Mouse (Mus musculus) frontal cortex, adult (tissue): Measurements from ENCODE around the gene Cyp2d40.
"Not testable (repeated sequence)": the region's sequence is repeated elsewhere in the genome, so short reads cannot be mapped to it uniquely, and the experiment has no call there.

Source experiments
- ATAC-seq: cut with Nextera tagmentation; 2 replicates; pipeline ENCODE4 v1.9.2; 2017; ENCODE audit warnings: mild to moderate bottlenecking, moderate library complexity, mixed read lengths; ENCODE audit not compliant: low TSS enrichment

The Cyp2d40 gene

DNA sequence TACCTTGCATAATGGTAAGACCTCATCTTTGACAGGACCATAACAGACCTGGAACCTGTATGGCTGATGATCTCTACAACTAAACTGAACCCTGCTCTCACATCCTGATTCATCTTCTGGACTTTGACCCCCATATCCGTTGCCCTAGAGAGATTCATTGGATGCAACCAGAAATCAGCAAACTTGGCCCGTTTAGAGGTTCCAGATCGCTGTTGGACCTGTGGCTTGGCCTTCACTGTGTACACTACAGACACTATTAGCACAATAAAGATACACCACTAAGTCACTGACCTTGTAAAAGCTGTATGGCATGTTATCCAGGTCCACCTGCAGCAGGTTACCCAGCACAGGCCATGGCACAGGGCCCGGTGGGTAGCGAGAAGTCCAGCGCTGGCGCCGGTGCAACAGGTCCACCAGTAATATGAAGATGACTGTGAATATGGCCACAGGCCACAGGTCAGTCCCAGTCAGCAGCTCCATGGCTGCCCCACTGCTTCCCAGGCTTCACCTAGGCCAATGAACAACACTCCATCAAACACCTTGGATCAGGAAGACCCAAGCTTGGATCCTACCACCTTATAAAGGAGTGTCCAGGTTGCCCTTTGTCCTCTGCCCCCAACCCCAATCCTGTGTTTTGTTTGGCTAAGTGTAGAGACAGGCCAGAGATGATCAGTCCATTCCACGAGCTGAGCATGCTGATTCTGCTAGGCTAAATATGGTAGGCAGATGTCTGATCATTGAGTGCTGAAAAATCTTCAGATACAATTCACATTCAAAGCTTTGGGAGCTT, at the start of gene Cyp2d40:
TSS of gene Cyp2d40 (minus strand) at position 553 of the 790 bp plus-strand sequence.
- ATAC-seq: no peak

DNA sequence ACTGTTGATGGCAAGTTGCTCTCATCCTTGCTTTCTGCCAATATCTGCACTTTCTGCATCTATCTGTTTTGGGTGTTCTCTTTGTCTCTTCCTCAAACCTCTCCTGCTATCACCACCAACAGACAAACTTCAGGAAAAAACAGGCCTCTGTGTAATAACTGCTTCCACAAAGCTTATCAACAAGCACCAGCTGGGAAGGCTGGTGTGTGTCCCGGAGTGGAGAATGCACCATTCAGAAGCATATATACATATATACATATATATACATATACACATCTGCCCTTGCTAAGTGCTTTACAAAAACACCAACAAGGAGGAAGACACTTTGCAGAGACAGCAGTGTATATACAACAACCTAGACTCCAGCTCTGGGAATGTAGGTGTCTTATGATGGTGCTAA, 46.6 kb upstream of the Cyp2d40 start:
- ATAC-seq: no peak

DNA sequence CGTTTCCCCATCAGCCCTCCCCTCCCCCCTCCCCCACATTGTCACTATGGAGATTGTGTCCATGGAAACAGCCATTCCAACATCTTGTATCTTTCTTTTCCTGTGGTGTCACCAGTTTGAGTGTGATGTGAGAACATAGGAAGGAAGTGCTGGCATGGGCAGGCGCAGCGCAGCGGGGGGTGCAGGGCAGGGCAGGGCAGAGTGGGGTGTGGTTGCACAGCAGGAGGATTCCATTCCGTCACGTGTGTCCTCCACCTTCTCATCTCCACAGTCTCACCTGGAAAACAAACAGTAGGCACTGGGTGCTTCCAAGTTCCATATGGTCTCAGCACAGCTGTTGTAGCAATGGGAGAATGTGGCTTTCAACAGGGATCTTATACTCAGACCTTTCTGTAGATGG, 45.5 kb upstream of the Cyp2d40 start:
- ATAC-seq: no peak

DNA sequence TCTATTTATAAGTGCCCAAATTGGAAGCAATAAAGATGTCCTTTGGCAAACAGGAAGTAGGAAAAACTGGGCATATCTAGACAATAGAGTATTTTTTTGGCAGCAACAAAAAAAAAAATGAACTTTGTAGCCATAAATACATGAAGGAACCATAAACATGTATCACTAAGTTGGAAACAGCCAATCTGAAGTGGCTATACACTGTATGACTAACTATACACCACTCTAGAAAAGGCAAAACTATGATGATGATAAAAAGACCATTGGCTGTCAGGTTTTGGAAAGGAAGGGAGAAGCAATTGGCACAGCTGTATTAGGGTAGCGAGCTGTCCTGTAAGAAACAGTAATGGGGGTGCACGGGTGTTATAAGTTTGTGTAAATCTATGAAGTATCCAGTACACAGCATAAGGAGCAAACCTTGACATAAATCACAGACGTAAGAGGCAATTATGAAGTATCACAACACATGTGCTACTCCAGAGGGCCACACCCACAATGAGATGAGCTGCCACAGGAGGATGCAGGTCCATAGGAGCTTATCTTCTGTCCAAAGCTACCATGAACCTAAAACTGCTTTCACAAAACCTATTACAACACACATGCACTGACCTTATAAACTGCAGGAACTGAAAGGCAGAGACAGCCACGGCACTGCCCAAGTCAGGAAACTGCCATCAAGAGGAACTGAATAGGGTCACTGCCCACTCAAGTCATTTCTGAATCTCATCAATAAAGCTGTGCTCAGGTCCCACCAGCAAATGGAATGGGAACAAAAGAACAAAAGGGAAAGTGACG, 43.2 kb upstream of the Cyp2d40 start:
- no peak for ATAC-seq

DNA sequence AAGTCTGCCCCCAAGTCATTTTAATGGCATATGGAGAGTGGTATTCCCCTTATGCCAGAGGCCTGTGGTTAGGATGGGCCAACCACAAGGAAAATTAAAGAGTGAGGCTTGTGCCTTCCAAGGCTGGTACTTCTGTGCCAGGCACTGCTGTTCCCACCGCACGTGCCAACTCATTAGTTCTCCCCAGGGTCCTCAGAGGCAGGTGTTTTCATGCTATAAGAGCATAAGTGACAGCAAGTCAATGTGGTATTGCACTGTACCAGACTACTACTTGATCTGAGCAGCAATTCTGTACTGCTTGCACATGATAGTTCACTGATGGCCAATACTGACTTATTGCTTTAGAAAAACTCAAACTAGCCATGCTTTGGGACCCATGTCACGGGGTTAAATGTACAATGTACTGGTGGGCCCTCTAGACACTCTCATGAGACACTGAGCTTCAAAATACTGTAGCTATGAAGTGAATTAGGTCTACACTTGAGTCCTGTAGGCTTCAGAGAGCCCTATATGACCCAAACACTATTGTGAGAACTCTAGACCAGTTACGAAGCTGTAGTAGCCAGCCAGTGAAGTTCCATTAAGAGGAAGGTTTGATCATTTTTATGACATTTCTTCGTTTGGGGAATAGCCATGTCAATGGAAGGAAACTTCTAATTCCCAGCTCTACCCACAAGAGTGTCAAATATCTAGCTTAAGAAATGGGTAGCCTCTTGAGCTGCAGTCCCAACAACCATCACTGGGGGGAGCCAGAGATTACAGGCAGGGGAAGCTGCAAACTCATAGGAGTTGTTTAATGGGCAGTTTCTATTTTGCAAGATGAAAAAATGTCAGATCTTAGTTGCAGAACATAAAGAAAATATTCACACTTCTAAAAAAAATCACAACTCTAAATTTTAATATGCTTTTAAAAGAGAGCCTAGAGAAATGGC, 41.0 kb upstream of the Cyp2d40 start:
- peak; percentile 63 for ATAC-seq

DNA sequence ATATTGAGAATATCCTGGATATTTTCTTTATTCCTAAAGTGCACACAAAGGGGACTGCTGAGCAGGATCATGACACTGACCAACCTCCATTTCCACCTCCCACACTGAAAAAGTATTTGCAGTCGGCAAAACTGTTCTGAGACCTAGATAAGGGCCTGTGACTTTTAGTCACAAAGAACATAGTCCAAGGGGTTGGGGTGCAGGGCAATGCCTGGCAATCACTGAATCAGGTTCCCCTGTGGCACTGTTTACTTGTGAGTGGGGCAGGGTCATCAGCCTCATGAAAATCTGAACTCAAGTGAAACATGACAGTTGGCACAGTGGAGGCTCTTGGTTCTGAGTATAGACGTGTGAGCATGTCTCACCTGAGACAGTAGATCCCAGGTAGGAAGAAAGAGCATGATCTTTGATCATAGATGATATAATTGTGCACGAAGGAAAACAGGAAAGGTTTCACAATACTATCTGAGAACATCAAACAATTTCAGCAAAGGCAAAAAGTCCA, 32.0 kb upstream of the Cyp2d40 start:
- ATAC-seq: no peak

DNA sequence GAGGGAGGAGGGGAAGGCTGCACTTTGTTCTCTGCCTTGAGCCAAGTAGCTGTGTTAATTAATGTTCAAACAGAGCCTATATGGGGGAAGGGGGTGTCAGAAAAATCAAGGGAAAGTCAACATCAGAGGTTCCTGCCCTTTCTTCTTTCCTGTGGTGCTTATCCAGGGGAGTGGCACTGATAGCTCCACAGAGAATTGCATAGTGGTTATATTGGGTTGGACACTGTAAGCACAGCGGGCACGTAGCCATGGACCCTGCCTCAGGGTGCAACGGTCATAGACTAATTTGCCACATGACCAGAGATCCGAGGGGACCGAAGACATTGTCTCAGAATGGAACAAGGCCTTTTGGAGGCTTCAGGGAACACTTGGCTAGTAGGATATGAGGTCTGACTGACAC, 30.3 kb upstream of the Cyp2d40 start, which contains the start of gene Cyp2d26:
TSS of gene Cyp2d26 (minus strand) at position 18 of the 400 bp plus-strand sequence.
- ATAC-seq: no peak

DNA sequence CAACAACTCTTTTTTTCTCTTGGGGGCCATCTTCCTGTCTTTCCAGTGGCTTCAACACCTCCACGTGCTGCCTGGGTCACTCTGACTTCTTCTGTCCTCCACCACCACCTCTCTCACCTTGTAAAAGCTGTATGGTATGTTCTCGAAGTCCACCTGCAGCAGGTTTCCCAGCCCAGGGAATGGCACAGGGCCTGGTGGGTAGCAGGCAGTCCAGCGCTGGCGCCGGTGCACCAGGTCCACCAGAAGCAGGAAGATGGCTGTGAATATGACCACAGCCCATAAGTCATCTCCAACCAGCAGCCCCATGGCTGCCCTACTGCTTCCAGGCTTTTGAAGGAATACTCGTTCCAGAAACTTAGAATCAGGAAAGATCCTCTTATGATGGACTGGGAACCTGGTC, 29.9 kb upstream of the Cyp2d40 start:
- no peak for ATAC-seq

DNA sequence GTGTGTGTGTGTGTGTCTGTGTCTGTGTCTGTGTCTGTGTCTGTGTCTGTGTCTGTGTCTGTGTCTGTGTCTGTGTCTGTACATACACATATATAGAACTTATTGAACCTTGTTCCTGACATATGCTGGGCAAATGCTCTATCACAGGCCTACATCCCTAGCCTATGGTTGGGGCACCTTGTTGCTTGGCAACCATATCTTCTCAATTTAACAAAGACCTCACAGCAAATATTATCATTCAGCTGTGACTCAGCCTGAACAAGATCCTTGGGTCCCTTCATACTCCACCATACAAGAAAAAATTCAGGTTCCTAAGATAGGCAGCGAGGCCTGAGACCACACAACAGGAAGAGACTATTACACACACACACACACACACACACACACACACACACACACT, 29.5 kb upstream of the Cyp2d40 start:
- ATAC-seq: no peak

DNA sequence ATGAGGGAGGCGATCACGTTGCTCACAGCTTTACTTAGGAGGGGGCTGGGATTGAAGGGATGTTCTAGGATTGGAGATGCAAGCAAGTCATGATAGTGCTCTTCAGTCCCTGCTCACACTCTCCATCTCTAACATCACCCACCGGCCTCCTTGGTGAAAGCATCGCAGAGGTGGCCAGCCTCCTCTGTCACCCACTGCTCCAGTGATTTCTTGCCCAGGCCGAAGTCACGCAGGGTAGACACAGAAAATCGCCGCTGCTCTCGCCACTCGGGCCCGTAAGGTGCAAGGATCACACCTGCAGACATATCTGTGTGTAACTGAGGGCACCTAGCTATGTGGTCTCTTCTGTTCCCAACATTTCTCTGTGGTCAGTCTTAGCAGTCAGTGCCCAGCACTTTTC, 28.6 kb upstream of the Cyp2d40 start:
- no peak for ATAC-seq

DNA sequence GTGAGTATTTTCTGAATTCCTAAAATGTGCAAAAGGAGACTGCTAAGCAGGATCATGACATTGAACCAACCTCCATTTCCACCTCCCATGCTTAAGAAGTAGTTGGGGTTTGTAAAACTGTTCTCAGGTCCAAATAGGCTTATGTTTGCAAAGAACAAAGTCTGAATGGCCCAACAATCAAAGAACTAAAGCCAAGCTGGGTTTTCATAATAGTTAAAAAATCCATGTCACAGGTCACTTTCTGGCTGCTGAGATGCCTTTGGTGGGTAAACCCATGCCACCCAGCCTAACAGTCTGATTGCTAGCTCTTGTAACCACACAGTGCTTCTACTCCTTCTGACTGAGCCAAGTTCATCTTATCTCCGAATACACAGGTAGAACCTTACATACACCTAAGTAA, 20.6 kb upstream of the Cyp2d40 start:
- no peak for ATAC-seq

DNA sequence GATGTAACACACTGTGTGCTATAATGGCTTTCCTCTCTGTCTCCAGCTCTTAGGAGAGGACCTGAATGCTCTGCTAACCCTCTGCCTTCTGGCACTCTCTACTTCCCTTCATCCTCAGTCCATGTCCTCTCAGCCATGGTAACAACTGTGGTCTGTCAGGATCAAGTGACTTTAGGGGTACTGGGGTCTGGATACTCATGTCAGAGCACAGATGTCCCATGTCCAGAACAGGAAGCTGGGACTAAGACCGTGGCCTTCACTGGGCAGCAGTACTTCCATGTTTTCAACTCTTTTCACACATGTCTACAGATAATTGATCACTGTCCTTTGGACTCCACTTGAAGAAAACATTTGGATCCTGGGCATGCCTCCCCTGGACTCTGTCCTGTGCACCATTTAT, 19.8 kb upstream of the Cyp2d40 start:
- ATAC-seq: no peak

DNA sequence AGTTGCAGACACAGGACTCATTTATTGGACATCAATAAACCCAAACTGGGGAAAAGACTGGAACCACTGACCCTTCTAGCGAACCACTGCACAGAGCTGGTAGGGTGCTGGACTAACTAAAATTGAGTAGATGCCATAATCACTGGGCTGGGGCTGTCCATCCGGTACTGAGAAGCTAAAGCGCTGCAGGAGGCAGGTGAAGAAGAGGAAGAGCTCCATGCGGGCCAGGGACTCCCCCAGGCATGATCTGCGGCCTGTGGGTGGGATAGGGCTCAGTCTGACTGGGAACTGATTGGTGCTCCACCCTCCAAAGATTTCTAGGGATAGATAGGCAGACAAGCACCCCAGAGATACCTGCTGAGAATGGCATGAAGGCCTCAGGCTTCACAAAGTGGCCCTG, 13.9 kb upstream of the Cyp2d40 start:
- not testable (repeated sequence) for ATAC-seq

DNA sequence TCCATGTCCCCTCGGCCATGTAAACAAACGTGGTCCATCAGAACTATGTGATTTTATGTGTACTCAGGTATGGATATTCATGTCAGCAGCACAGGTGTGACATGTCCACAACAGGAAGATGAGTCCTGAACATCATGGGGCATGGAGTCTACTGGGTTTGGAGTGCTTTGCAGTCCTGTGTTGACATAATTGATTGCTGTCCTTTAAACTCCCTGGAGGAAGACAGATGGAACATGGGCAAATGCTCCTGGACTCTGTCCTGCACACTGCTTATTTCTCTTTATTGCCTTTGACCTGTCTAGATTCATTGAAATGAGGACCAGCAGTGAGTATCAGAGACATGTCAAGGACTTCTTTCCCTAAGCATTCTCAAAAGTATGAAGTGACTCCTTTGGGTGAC, 2.0 kb upstream of the Cyp2d40 start:
- no peak for ATAC-seq

DNA sequence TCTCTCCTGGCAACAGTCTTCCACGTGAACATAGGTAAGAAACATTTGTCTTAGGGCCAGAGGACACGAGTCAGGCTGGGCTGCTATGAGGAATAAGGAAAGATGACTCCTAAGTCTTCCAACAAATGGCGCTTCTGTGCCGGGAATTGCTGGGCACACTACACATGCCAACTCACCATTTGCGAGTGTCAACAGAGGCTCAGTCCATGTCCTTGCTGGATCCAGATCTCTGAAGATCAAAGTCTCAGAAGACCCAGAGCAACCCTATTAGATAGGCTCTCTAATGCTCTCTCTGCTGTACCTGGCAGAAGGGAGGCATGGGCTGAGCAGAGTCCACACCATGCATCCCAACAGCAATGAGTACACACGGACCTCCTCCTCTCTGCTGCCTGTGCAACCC, 898 bp upstream of the Cyp2d40 start:
- ATAC-seq: no peak

DNA sequence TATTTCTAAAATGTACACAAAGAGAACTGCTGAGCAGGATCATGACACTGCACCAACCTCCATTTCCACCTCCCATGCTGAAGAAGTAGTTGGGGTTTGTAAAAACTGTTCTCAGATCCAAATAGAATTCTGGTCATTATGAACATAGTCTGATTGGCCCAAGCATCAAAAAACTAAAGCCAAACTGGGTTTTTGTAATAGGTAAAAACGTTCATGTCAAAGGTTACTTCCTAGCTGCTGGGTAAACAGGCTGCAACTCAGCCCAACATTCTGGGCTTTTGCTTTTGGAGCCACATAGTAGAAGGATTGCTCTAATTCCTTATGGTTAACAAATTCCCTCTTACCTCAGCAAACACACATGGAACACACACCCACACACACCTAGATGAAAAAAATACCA, 15.8 kb downstream of the Cyp2d40 start:
- ATAC-seq: no peak

DNA sequence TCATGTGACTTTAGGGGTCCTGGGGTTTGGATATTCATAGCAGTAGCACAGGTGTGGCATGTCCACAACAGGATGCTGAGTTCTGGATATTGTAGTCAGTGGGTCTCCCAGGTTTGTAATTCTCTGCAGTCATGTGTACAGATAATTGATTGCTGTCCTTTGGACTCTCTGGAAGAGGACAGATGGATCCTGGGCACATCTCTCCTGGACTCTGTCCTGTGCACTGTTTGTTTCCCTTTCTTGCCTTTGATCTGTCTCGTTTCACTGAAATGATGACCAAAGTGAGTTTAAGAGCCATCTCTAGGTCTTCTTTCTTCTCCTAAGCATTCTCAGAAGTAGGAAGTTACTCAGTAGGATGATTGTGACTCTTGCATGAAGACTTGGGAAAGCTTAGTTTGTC, 16.5 kb downstream of the Cyp2d40 start:
- ATAC-seq: no peak

DNA sequence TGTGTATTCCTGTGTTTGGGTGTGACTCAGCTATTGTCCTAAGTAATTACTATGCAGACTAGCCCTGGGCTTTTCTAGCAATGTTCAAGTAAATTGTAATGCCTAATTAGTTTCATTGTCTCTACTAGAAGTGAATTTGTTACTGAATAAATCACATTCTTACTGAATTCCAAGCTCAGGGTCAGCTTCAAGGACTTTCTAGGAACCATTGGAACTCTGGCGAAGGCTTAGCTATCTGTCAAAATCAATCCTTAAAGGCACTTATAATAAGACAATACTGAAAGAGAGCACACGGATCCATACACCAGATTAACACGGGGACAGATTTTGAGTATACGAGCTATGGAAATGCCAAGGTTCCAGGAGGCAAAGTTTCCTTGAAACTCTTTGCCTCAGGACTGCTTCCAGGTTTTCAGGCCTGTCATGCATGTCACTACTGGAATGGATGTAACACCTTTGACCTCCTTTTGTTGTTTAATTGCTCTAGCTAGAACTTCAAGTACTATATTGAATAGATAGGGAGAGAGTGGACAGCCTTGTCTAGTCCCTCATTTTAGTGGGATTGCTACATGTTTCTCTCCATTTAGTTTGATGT, 30.6 kb downstream of the Cyp2d40 start:
- ATAC-seq: not testable (repeated sequence)
